Mouse (Mus musculus) activated CD4-positive, CD25-positive, alpha-beta regulatory T cell (primary cell): Measurements from ENCODE around the gene Olfr1056. TPM values are rescaled to one million over a fixed set of nuclear protein-coding genes. Genes with fewer than 3 reads are reported as not detected.

Source experiments
- polyA plus RNA-seq, 2 experiments: library from polyadenylated mRNA; unstranded; fragments of 100-300 nt; shearing (Covaris generic); gene quantifications; one replicate each; pipeline ENCODE4 v1.2.1; 2017

Gene Olfr1056
- not detected for polyA plus RNA-seq

DNA sequence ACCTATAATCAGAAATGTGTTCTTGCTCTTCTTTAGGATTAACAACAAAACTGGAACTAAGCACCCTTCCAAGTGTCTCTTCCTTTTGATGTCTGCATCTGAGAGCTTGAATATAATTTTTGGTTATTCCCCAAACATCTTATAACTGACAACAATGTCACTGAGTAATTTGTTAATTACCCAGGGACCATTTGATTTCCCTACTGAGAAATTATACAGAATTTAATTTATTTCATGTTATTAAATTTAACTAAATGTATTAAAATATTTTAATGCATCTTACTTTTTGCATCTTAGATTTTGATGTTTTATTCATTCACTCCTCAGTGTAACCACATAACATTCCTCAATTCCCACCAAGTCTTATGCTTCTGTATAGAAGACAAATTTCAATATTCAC, at the start of gene Olfr1056:
TSS of gene Olfr1056 (minus strand) at position 101 of the 400 bp plus-strand sequence.

DNA sequence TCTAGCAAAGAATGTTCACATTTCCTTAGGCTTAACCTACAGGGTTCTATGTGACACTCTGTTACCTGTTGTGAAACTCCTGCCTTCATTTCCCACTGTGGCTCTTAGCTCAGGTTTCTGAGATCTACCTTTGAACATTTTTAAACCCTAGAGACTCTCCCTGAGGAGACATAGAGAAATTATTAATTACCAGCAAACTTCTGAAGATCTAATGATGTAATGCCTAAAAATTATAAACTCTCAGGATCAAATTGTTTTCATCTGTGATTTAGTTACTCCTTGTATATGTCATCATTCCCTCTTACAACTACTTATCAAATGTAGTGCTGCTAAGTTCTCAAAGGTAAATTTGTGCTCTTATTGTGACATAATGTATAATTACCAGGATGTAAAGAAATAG, 26.2 kb upstream of the Olfr1056 start, which contains the start of gene Olfr1058:
TSS of gene Olfr1058 (minus strand) at position 101 of the 400 bp plus-strand sequence.

GRCm38 (mm10) chr2:86378293-86378692, 16.0 kb upstream of the Olfr1056 start, which contains the start of gene Olfr1057:
Gene Olfr1057, minus strand, starts transcription at chr2:86378393.

DNA sequence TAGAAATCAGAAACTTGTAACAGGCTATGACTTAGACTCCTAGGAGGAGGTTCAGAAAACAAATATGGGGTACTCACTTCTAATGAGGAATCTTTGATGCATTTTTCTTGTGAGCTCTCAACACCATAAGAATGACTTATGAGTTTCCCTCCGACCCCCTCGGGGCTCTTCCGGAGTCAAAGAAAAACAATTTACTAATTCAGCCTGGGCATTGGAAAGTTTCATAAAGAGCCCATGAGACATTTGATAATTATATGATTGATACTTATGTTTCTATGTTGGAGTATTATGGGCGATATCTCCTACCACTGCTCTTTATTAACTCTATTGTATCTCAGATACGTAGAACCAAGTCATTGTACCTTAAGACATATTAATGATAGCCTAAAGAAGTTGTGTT, 12.1 kb downstream of the Olfr1056 start, which contains the start of gene Olfr1055:
TSS of gene Olfr1055 (minus strand) at position 101 of the 400 bp plus-strand sequence.

GRCm38 (mm10) chr2:86335333-86335732, 26.9 kb downstream of the Olfr1056 start, which contains the start of gene Olfr1054:
Gene Olfr1054, minus strand, starts transcription at chr2:86335433.

DNA sequence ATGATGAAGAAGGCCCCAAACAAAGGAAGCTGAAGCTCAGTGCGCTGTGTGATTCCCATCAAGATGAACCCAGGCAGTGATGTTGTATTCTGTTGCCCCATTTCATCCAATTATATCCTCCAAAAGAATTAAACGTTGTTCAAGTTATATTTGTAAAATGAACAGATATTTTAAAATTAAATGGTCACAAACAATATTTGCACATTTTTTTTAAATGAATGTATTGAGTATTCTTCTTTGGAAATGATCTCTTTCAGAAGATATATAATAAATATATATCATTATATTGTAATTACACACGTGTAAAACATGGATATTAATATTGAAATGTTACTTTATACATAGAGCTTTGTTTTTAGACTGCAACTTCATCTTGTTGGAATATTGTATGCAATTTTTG, 47.1 kb downstream of the Olfr1056 start, which contains the start of gene Olfr1053:
TSS of gene Olfr1053 (minus strand) at position 101 of the 400 bp plus-strand sequence.

Other genes with a start within 250 kb of the Olfr1056 start
- not detected for gene Olfr1039, start 226.5 kb downstream of the Olfr1056 start, polyA plus RNA-seq
- not detected for gene Olfr1040, start 215.7 kb downstream of the Olfr1056 start, polyA plus RNA-seq
- under 1 TPM; 0.11 to 0.16 TPM for gene Olfr1042, start 200.6 kb downstream of the Olfr1056 start, polyA plus RNA-seq
- under 1 TPM; 0.13 to 0.81 TPM for gene Olfr1043, start 194.9 kb downstream of the Olfr1056 start, polyA plus RNA-seq
- gene Olfr1044, start 184.6 kb downstream of the Olfr1056 start, polyA plus RNA-seq = under 1 TPM in 1 of 2 experiments, not detected in 1; 0.49 TPM
- gene Olfr52, start 176.8 kb downstream of the Olfr1056 start, polyA plus RNA-seq = 1 to 10 TPM in 1 of 2 experiments, not detected in 1; 1.2 TPM
- gene Olfr1045, start 159.5 kb downstream of the Olfr1056 start, polyA plus RNA-seq = under 1 TPM in 1 of 2 experiments, not detected in 1; 0.43 TPM
- under 1 TPM in 1 of 2 experiments, not detected in 1; 0.17 TPM for gene Olfr1046, start 143.2 kb downstream of the Olfr1056 start, polyA plus RNA-seq
- gene Olfr1047, start 131.1 kb downstream of the Olfr1056 start, polyA plus RNA-seq = not detected
- under 1 TPM in 1 of 2 experiments, not detected in 1; 0.39 TPM for gene Olfr1048, start 122.2 kb downstream of the Olfr1056 start, polyA plus RNA-seq
- not detected for gene Olfr1049, start 104.1 kb downstream of the Olfr1056 start, polyA plus RNA-seq
- not detected for gene Olfr1051, start 83.4 kb downstream of the Olfr1056 start, polyA plus RNA-seq
- gene Olfr1052, start 70.0 kb downstream of the Olfr1056 start, polyA plus RNA-seq = not detected
- gene Olfr1053, start 47.2 kb downstream of the Olfr1056 start, polyA plus RNA-seq = not detected
- not detected for gene Olfr1054, start 27.0 kb downstream of the Olfr1056 start, polyA plus RNA-seq
- gene Olfr1055, start 12.2 kb downstream of the Olfr1056 start, polyA plus RNA-seq = not detected
- not detected for gene Olfr1057, start 15.9 kb upstream of the Olfr1056 start, polyA plus RNA-seq
- gene Olfr1058, start 26.1 kb upstream of the Olfr1056 start, polyA plus RNA-seq = under 1 TPM in 1 of 2 experiments, not detected in 1; 0.29 TPM
- gene Olfr1061, start 51.6 kb upstream of the Olfr1056 start, polyA plus RNA-seq = not detected
- not detected for gene Olfr1062, start 64.3 kb upstream of the Olfr1056 start, polyA plus RNA-seq
- gene Olfr1065, start 88.1 kb upstream of the Olfr1056 start, polyA plus RNA-seq = under 1 TPM in 1 of 2 experiments, not detected in 1; 0.34 TPM
- not detected for gene Olfr1066, start 93.8 kb upstream of the Olfr1056 start, polyA plus RNA-seq
- gene Olfr228, start 124.9 kb upstream of the Olfr1056 start, polyA plus RNA-seq = not detected
- gene Olfr1076, start 146.0 kb upstream of the Olfr1056 start, polyA plus RNA-seq = not detected
- not detected for gene Olfr1079, start 180.0 kb upstream of the Olfr1056 start, polyA plus RNA-seq
- gene Olfr1080, start 195.8 kb upstream of the Olfr1056 start, polyA plus RNA-seq = not detected
- not detected for gene Olfr1082, start 236.5 kb upstream of the Olfr1056 start, polyA plus RNA-seq